Mouse (Mus musculus): Measurements from ENCODE around the gene Gtsf1l.

Gene Gtsf1l

DNA sequence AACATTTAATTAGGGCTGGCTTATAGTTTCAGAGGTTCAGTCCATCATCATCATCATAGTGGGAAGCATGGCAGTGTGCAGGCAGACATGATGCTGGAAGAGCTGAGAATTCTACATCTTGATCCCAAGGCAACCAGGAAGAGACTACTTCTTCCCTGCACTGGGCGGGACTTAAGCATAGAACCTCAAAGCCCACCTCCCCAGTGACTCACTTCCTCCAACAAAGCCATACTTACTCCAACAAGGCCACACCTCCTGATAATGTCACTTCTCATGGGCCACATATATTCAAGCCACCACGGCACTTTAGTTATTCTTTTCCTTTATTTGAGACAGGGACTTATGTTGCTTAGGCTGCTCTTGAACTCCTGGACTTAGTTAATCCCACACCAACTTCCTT is 38.5 kb downstream of the Gtsf1l start:
- DNase-seq (ENCODE audit: low read depth, low spot score), result no peak
- peaks cover 9% of the 10 kb centered on the region for H3K36me3 ChIP-seq (ENCODE audit: control insufficient read depth, insufficient read depth, low read length, poor library complexity, severe bottlenecking)
- H3K27me3 ChIP-seq (ENCODE audit: control insufficient read depth, insufficient read depth, low read length, poor library complexity, severe bottlenecking), result no peaks in the 10 kb centered on the region

GRCm38 (mm10) chr2:163048125-163048524 is 39.5 kb downstream of the Gtsf1l start:
- Histone ChIP-seq H3K36me3 (ENCODE audit: control insufficient read depth, insufficient read depth, low read length, poor library complexity, severe bottlenecking) (peaks cover 11% of the 10 kb centered on the region), H3K27me3 (ENCODE audit: control insufficient read depth, insufficient read depth, low read length, poor library complexity, severe bottlenecking) (no peaks in the 10 kb centered on the region)
- peak; percentile 67 for DNase-seq (ENCODE audit: low read depth, low spot score)

- no peaks in the 10 kb centered on the region for H3K27me3 ChIP-seq (ENCODE audit: control insufficient read depth, insufficient read depth, low read length, poor library complexity, severe bottlenecking)
- peaks cover 15% of the 10 kb centered on the region for H3K36me3 ChIP-seq (ENCODE audit: control insufficient read depth, insufficient read depth, low read length, poor library complexity, severe bottlenecking)
- DNase-seq (ENCODE audit: low read depth, low spot score), result no peak
These were observed 47.7 kb downstream of the Gtsf1l start for GRCm38 (mm10) chr2:163039940-163040339.

Data from splenic B cell, adult 2 months (primary cell).